Mouse (Mus musculus): ENCODE measurements around the gene Ppp1r9b. TPM values are rescaled to one million over a fixed set of nuclear protein-coding genes. Genes with fewer than 3 reads are reported as not detected.

The Ppp1r9b gene
- 15.7 and 17.7 TPM in 2 replicates for polyA plus RNA-seq (2016; fragmentation: Nextera tagmentation; extraction: Ambion mirVana)

DNA sequence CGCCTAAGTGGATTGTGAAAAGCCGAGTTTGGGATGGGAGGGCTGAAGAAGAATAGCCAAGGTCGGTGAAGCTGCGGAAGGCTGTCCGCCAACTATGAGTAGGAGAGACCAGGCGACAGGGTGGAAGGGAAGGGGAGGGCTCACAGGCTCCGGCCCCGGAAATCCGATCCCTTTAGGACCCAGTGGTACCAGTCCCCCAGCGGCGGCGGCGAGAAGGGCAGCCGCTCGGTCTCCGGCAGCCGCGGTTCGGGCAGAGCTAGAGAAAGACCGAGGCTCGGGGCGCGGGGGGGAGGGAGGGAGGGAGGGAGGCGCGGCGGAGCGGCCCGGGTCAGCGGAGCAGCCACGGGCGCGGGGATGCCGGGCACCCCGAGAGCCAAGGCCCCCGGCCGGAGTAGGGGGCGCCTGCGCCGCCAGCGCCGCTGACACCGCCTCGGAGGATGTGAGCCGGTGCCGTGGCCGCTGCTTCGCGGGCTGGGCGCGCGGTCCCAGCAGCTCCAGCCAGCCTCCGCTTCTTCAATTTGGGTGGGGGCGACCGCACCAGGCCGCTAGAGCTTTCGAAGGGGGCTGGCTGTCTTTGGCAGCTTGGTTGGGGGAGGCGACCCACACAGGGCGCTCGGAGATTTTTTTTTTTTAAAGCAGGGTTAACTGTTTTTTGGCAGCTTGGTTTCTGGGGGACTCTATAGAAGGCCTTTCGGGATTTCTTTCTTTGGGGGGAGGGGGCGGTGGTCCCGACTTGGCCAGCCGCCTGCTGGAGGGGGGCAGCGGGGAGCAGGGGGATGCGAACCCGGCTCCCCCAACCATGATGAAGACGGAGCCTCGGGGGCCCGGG is at the start of gene Ppp1r9b:
Gene Ppp1r9b, plus strand, starts transcription at position 287 of the 829 bp plus-strand sequence.
- Histone ChIP-seq H3K27ac (replicated peaks) (peak within 1 kb of the TSS; percentile 91), H3K27me3 (no peaks in the 10 kb centered on the region), H3K36me3 (no peaks in the 10 kb centered on the region), H3K4me3 (peak within 1 kb of the TSS; percentile 73), H3K9me3 (no peaks in the 10 kb centered on the region), H3K4me1 (peaks cover 76% of the 10 kb centered on the region), H3K4me2 (replicated peaks) (peak within 1 kb of the TSS; percentile 98), H3K9ac (replicated peaks) (peak within 1 kb of the TSS; percentile 92)
- under 1% methylated on average over 62 of the region's 69 CpGs for WGBS
- ATAC-seq (ENCODE audit: low FRiP score, low read depth), result peak; percentile 77

GRCm38 (mm10) chr11:94941121-94941520 is 49.7 kb upstream of the Ppp1r9b start:
- H3K27ac ChIP-seq (replicated peaks), result no peak overlapping the region
- peaks cover 70% of the 10 kb centered on the region for H3K27me3 ChIP-seq
- H3K4me2 ChIP-seq (replicated peaks), result no peak overlapping the region
- H3K9ac ChIP-seq (replicated peaks), result no peak overlapping the region
- H3K9me3 ChIP-seq, result no peaks in the 10 kb centered on the region
- H3K36me3 ChIP-seq, result no peaks in the 10 kb centered on the region
- 42% methylated on average over 9 of the region's 9 CpGs for WGBS
- ATAC-seq (ENCODE audit: low FRiP score, low read depth), result no peak
- H3K4me3 ChIP-seq, result no peak overlapping the region
- peaks cover 18% of the 10 kb centered on the region for H3K4me1 ChIP-seq

DNA sequence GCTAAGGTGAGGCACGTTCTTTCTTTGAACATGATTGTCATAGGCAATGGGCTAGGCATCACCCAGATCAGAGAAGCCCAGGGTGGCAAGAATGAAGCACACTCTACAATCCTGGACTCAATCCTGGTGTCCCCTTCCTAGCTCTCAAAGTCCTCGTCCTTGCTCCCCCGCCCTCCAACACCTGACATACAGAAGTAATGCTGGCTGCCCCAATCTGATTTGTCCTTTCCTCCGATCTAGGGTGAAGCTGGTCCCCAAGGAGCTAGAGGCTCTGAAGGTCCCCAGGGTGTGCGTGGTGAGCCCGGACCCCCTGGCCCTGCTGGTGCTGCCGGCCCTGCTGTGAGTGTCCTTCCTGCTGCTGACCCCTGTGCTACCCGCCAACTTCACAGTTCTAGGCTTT is 49.1 kb upstream of the Ppp1r9b start:
- H3K9me3 ChIP-seq, result no peaks in the 10 kb centered on the region
- H3K9ac ChIP-seq (replicated peaks), result no peak overlapping the region
- H3K27me3 ChIP-seq, result peaks cover 63% of the 10 kb centered on the region
- H3K36me3 ChIP-seq, result no peaks in the 10 kb centered on the region
- ATAC-seq (ENCODE audit: low FRiP score, low read depth), result no peak
- H3K4me3 ChIP-seq, result no peak overlapping the region
- peaks cover 14% of the 10 kb centered on the region for H3K4me1 ChIP-seq
- no peak overlapping the region for H3K4me2 ChIP-seq (replicated peaks)
- H3K27ac ChIP-seq (replicated peaks), result no peak overlapping the region
- WGBS, result 83% methylated on average over 8 of the region's 8 CpGs

DNA sequence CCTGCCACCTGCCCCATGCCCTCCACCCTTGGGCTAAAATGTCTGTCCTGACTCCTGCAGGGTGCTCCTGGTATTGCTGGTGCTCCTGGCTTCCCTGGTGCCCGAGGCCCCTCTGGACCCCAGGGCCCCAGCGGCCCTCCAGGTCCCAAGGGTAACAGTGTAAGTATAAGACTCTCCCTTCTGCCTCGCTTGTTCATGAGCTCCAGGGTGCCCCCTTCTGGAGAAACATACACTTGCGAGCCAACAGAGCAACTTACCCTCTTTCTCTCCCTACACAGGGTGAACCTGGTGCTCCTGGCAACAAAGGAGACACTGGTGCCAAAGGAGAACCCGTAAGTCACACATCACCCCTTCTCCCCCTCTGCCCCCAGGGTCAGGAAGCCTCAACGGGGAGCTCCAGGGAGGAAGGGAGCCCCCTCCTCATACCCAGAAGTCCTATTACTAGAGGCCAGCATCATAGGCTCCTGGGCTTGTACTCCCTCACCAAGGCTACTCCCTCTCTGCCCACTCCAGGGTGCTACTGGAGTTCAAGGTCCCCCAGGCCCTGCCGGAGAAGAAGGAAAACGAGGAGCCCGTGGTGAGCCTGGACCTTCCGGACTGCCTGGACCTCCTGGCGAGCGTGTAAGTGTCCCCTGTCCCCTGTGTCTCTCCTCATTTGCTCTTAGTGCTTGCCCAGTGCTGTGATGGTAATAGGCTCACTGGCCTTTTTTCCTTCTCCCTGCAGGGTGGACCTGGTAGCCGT is 48.4 kb upstream of the Ppp1r9b start:
- H3K36me3 ChIP-seq, result no peaks in the 10 kb centered on the region
- H3K4me2 ChIP-seq (replicated peaks), result no peak overlapping the region
- peaks cover 59% of the 10 kb centered on the region for H3K27me3 ChIP-seq
- H3K9me3 ChIP-seq, result no peaks in the 10 kb centered on the region
- no peak overlapping the region for H3K9ac ChIP-seq (replicated peaks)
- H3K4me3 ChIP-seq, result no peak overlapping the region
- ATAC-seq (ENCODE audit: low FRiP score, low read depth), result no peak
- peaks cover 9% of the 10 kb centered on the region for H3K4me1 ChIP-seq
- no peak overlapping the region for H3K27ac ChIP-seq (replicated peaks)
- 53% methylated on average over 13 of the region's 13 CpGs for WGBS

- no peak overlapping the region for H3K4me2 ChIP-seq (replicated peaks)
- no peak overlapping the region for H3K4me3 ChIP-seq
- H3K36me3 ChIP-seq, result no peaks in the 10 kb centered on the region
- H3K9me3 ChIP-seq, result no peaks in the 10 kb centered on the region
- WGBS, result 84% methylated on average over 15 of the region's 15 CpGs
- 0 out of 2 replicates have a peak, but pooled peaks cover 3% of the 10 kb centered on the region for H3K4me1 ChIP-seq
- H3K27ac ChIP-seq (replicated peaks), result no peak overlapping the region
- ATAC-seq (ENCODE audit: low FRiP score, low read depth), result no peak
- H3K27me3 ChIP-seq, result peaks cover 53% of the 10 kb centered on the region
- no peak overlapping the region for H3K9ac ChIP-seq (replicated peaks)
These were observed 47.8 kb upstream of the Ppp1r9b start for GRCm38 (mm10) chr11:94943054-94943453.

GRCm38 (mm10) chr11:94944295-94944694 is 46.5 kb upstream of the Ppp1r9b start:
- Histone ChIP-seq H3K4me1 (0 out of 2 replicates have a peak, but pooled peaks cover 2% of the 10 kb centered on the region), H3K36me3 (no peaks in the 10 kb centered on the region), H3K4me2 (replicated peaks) (no peak overlapping the region), H3K4me3 (no peak overlapping the region), H3K27me3 (peaks cover 41% of the 10 kb centered on the region), H3K9me3 (no peaks in the 10 kb centered on the region), H3K9ac (replicated peaks) (no peak overlapping the region), H3K27ac (replicated peaks) (no peak overlapping the region)
- ATAC-seq (ENCODE audit: low FRiP score, low read depth), result no peak
- WGBS, result 22% methylated on average over 8 of the region's 8 CpGs

DNA sequence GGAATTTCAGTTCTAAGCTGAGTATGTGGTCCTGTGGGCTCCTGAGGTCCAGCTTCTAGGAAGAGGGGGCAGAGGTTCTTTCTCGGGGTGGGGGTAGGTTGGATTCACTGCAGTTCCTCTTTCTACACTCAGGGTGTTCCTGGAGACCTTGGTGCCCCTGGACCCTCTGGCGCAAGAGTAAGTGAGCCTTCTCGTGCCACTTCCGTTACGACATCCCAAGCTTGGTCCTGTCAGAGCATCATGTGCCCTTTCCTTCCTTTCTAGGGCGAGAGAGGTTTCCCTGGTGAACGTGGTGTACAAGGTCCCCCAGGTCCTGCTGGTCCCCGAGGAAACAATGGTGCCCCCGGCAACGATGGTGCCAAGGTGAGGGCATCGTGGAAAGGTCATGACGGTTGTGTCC is 45.6 kb upstream of the Ppp1r9b start:
- H3K36me3 ChIP-seq, result no peaks in the 10 kb centered on the region
- 0 out of 2 replicates have a peak, but pooled peaks cover 2% of the 10 kb centered on the region for H3K4me1 ChIP-seq
- H3K9me3 ChIP-seq, result no peaks in the 10 kb centered on the region
- H3K27ac ChIP-seq (replicated peaks), result no peak overlapping the region
- WGBS, result 82% methylated on average over 12 of the region's 12 CpGs
- no peak overlapping the region for H3K4me3 ChIP-seq
- H3K4me2 ChIP-seq (replicated peaks), result no peak overlapping the region
- no peak for ATAC-seq (ENCODE audit: low FRiP score, low read depth)
- H3K27me3 ChIP-seq, result peaks cover 32% of the 10 kb centered on the region
- H3K9ac ChIP-seq (replicated peaks), result no peak overlapping the region

DNA sequence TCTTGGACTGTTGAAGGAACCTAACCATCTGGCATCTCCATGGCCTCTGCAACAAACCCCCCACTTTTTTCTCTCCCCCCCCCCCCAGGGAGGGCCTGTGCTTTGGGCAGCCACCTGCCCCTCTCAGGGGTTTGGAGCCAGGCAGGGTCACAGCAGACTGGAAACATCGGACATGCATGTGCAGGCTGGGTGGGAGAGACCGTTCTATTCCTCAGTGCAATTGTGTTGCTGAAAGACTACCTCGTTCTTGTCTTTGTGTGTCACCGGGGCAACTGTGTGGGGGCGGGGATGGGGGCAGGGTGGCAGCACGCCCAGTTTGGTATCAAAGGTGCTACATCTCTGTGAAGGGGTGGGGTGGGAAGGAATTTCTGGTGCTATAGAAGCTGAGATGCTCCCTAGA is 38.7 kb upstream of the Ppp1r9b start:
- 7% methylated on average over 6 of the region's 6 CpGs for WGBS
- Histone ChIP-seq H3K4me3 (no peak overlapping the region), H3K9ac (replicated peaks) (no peak overlapping the region)

GRCm38 (mm10) chr11:94955103-94955502 is 35.7 kb upstream of the Ppp1r9b start:
- no peak overlapping the region for H3K4me3 ChIP-seq
- H3K9ac ChIP-seq (replicated peaks), result no peak overlapping the region
- no peaks in the 10 kb centered on the region for H3K36me3 ChIP-seq
- peaks cover 21% of the 10 kb centered on the region for H3K4me1 ChIP-seq
- H3K4me2 ChIP-seq (replicated peaks), result no peak overlapping the region
- H3K27ac ChIP-seq (replicated peaks), result no peak overlapping the region
- no peak for ATAC-seq (ENCODE audit: low FRiP score, low read depth)
- 77% methylated on average over 9 of the region's 9 CpGs for WGBS
- H3K9me3 ChIP-seq, result no peaks in the 10 kb centered on the region
- 0 out of 2 replicates have a peak, but pooled peaks cover 9% of the 10 kb centered on the region for H3K27me3 ChIP-seq

More for the DNA sequence above, 38.7 kb upstream of the Ppp1r9b start:
- peak overlapping the region; percentile 6; the same call in 1 of the 2 replicates for H3K4me2 ChIP-seq (replicated peaks)
- H3K27ac ChIP-seq (replicated peaks), result peak overlapping the region; percentile 50
- peaks cover 19% of the 10 kb centered on the region for H3K4me1 ChIP-seq
- no peaks in the 10 kb centered on the region for H3K9me3 ChIP-seq
- H3K36me3 ChIP-seq, result no peaks in the 10 kb centered on the region
- ATAC-seq (ENCODE audit: low FRiP score, low read depth), result peak; percentile 60; the same call in 1 of the 2 replicates
- H3K27me3 ChIP-seq, result peaks cover 3% of the 10 kb centered on the region; the same call in 1 of the 2 replicates

GRCm38 (mm10) chr11:94957693-94958064 is 33.2 kb upstream of the Ppp1r9b start:
- ATAC-seq (ENCODE audit: low FRiP score, low read depth), result no peak
- Histone ChIP-seq H3K9me3 (no peaks in the 10 kb centered on the region), H3K4me2 (replicated peaks) (no peak overlapping the region), H3K27me3 (0 out of 2 replicates have a peak, but pooled peaks cover 6% of the 10 kb centered on the region), H3K36me3 (no peaks in the 10 kb centered on the region), H3K4me3 (no peak overlapping the region), H3K9ac (replicated peaks) (no peak overlapping the region), H3K4me1 (peaks cover 15% of the 10 kb centered on the region; the same call in 1 of the 2 replicates), H3K27ac (replicated peaks) (no peak overlapping the region)
- WGBS, result 84% methylated on average over 9 of the region's 9 CpGs

DNA sequence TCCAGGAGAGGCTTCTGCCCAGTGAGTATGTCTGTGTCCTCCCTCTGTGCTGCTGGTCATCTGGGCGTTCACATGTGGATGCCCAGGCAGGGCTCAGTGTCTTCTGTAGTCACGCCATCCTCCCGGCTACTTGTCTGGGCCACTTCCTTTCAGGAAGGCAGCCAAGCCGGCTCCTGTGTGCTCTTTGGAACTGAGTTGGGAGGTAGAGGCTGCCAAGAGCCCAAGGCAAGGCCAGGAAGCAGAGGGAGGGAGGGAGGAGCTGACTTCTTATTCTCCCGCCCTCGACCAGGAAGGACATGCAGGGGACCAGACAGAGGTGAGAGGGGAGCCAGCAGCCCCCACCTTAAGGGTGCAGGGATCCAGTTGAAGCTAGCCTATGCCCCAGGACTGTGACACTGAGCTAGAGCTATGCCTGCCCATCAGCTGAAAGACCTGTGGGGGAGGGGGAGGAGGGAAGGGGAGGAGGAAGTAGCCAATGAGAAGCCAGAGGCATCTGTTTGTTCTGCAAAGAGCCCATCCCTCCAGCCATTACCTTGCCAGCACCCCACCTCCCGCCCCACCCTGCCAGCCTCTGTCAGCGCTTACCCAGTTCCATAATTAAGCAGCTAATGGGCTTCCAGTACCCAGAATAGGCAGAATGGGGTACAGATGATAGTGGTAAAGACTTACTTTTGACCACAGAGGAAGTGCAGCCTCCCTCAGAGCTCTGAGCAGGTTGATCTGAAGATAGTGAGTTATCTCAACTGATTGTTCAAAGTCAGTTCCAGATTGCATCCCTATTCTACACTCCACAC is 32.6 kb upstream of the Ppp1r9b start:
- Histone ChIP-seq H3K36me3 (no peaks in the 10 kb centered on the region), H3K9me3 (no peaks in the 10 kb centered on the region), H3K27ac (replicated peaks) (no peak overlapping the region), H3K4me1 (peaks cover 12% of the 10 kb centered on the region; the same call in 1 of the 2 replicates), H3K4me2 (replicated peaks) (no peak overlapping the region), H3K4me3 (no peak overlapping the region), H3K9ac (replicated peaks) (no peak overlapping the region), H3K27me3 (0 out of 2 replicates have a peak, but pooled peaks cover 6% of the 10 kb centered on the region)
- WGBS, result 24% methylated on average over 8 of the region's 8 CpGs
- no peak for ATAC-seq (ENCODE audit: low FRiP score, low read depth)
